Mouse (Mus musculus): ENCODE measurements around the gene Dcun1d3. TPM values are rescaled to one million over a fixed set of nuclear protein-coding genes. Genes with fewer than 3 reads are reported as not detected.

Dcun1d3 gene
- total and polyA plus RNA-seq, 3 experiments = 8.9 to 10.8 (median 8.9) TPM

- DNase-seq (ENCODE audit: low spot score) (no peak), ATAC-seq (ENCODE audit: extremely low read depth, insufficient number of reproducible peaks, low FRiP score, poor library complexity, severe bottlenecking) (no peak)
- Histone ChIP-seq H3K4me3 (ENCODE audit: low read depth, low read length) (no peak overlapping the region), H3K27me3 (ENCODE audit: insufficient read depth, low read length) (no peaks in the 10 kb centered on the region), H3K4me1 (ENCODE audit: insufficient read depth, low read depth, low read length) (no peaks in the 10 kb centered on the region), H3K9me3 (replicated peaks) (no peaks in the 10 kb centered on the region), H3K36me3 (replicated peaks) (peaks cover 66% of the 10 kb centered on the region)
- no peak for TF ChIP-seq GATA2 (IDR thresholded peaks at IDR 0.05; ENCODE audit: borderline replicate concordance, low read depth, low read length)
- no peak for TF ChIP-seq CTCF (IDR thresholded peaks at IDR 0.05; ENCODE audit: low read depth, low read length)
- TF ChIP-seq POLR2AphosphoS5 (IDR thresholded peaks at IDR 0.05; ENCODE audit: insufficient replicate concordance, low read depth, low read length) = no peak
- no peak for TF ChIP-seq GATA1 (IDR thresholded peaks at IDR 0.05; ENCODE audit: borderline replicate concordance, low read length)
- TF ChIP-seq TAL1 (conservative IDR thresholded peaks at IDR 0.05; ENCODE audit: low read depth, low read length) = no peak
Measured at GRCm38 (mm10) chr7:119807396-119807795, 88.7 kb downstream of the Dcun1d3 start.

Other genes with a start within 250 kb of the Dcun1d3 start
- gene Acsm4, start 206.3 kb downstream of the Dcun1d3 start, total RNA-seq (2014; fragmentation: Nextera tagmentation) = not detected in 2 replicates
- not detected in 2 replicates for gene Acsm4, start 206.3 kb downstream of the Dcun1d3 start, total RNA-seq (2017)
- gene Acsm4, start 206.3 kb downstream of the Dcun1d3 start, polyA plus RNA-seq (2012) = not detected in 2 replicates
- 41.4 and 53.9 TPM in 2 replicates for gene Thumpd1, start 175.5 kb downstream of the Dcun1d3 start, total RNA-seq (2014; fragmentation: Nextera tagmentation)
- gene Thumpd1, start 175.5 kb downstream of the Dcun1d3 start, total RNA-seq (2017) = 102 and 115 TPM in 2 replicates
- 64.8 and 72.8 TPM in 2 replicates for gene Thumpd1, start 175.5 kb downstream of the Dcun1d3 start, polyA plus RNA-seq (2012)
- not detected in 2 replicates for gene Acsm3, start 135.4 kb downstream of the Dcun1d3 start, total RNA-seq (2014; fragmentation: Nextera tagmentation)
- 0.23 and 0.49 TPM in 2 replicates for gene Acsm3, start 135.4 kb downstream of the Dcun1d3 start, total RNA-seq (2017)
- not detected in 2 replicates for gene Acsm3, start 135.4 kb downstream of the Dcun1d3 start, polyA plus RNA-seq (2012)
- 64.3 and 76.8 TPM in 2 replicates for gene Rexo5, start 102.3 kb downstream of the Dcun1d3 start, total RNA-seq (2014; fragmentation: Nextera tagmentation)
- 42.8 and 58.4 TPM in 2 replicates for gene Rexo5, start 102.3 kb downstream of the Dcun1d3 start, total RNA-seq (2017)
- gene Rexo5, start 102.3 kb downstream of the Dcun1d3 start, polyA plus RNA-seq (2012) = 2.5 and 3.5 TPM in 2 replicates
- 49.1 and 65.5 TPM in 2 replicates for gene Eri2, start 102.2 kb downstream of the Dcun1d3 start, total RNA-seq (2014; fragmentation: Nextera tagmentation)
- gene Eri2, start 102.2 kb downstream of the Dcun1d3 start, total RNA-seq (2017) = 32.4 and 37.4 TPM in 2 replicates
- 1.2 and 1.7 TPM in 2 replicates for gene Eri2, start 102.2 kb downstream of the Dcun1d3 start, polyA plus RNA-seq (2012)
- 2.4 and 2.5 TPM in 2 replicates for gene Lyrm1, start 437 bp downstream of the Dcun1d3 start, total RNA-seq (2014; fragmentation: Nextera tagmentation)
- 5.7 and 6.0 TPM in 2 replicates for gene Lyrm1, start 437 bp downstream of the Dcun1d3 start, total RNA-seq (2017)
- gene Lyrm1, start 437 bp downstream of the Dcun1d3 start, polyA plus RNA-seq (2012) = 0.91 and 1.2 TPM in 2 replicates
- gene Dnah3, start 199.0 kb upstream of the Dcun1d3 start, total RNA-seq (2014; fragmentation: Nextera tagmentation) = not detected in 2 replicates
- gene Dnah3, start 199.0 kb upstream of the Dcun1d3 start, total RNA-seq (2017) = 0.12 and 0.22 TPM in 2 replicates
- not detected in 2 replicates for gene Dnah3, start 199.0 kb upstream of the Dcun1d3 start, polyA plus RNA-seq (2012)
- not detected in 2 replicates for gene Tmem159, start 206.1 kb upstream of the Dcun1d3 start, total RNA-seq (2014; fragmentation: Nextera tagmentation)
- gene Tmem159, start 206.1 kb upstream of the Dcun1d3 start, total RNA-seq (2017) = not detected in 2 replicates
- not detected in 2 replicates for gene Tmem159, start 206.1 kb upstream of the Dcun1d3 start, polyA plus RNA-seq (2012)
- gene Zp2, start 249.0 kb upstream of the Dcun1d3 start, total RNA-seq (2014; fragmentation: Nextera tagmentation) = not detected in 2 replicates
- gene Zp2, start 249.0 kb upstream of the Dcun1d3 start, total RNA-seq (2017) = 0.11 TPM in 1 of 2 replicates, not detected in the other
- not detected in 2 replicates for gene Zp2, start 249.0 kb upstream of the Dcun1d3 start, polyA plus RNA-seq (2012)